Mouse (Mus musculus): ENCODE results near the gene Kctd8. TPM values are rescaled to one million over a fixed set of nuclear protein-coding genes. Genes with fewer than 3 reads are reported as not detected.
"Not testable (repeated sequence)": the region's sequence is repeated elsewhere in the genome, so short reads cannot be mapped to it uniquely, and the experiment has no call there.

The Kctd8 gene
- total RNA-seq (2022) = not detected

GRCm38 (mm10) chr5:69340919-69341801, at the start of gene Kctd8:
Kctd8 (minus strand) TSS chr5:69341679.
- no peak for DNase-seq (ENCODE audit: low spot score in 2 of 2)

GRCm38 (mm10) chr5:69379072-69379471, 37.6 kb upstream of the Kctd8 start:
- DNase-seq (ENCODE audit: low spot score in 2 of 2) = no peak

- no peak for DNase-seq (ENCODE audit: low spot score in 2 of 2)
Measured at GRCm38 (mm10) chr5:69350596-69350995, 9.1 kb upstream of the Kctd8 start.

- no peak for DNase-seq (ENCODE audit: low spot score in 2 of 2)
Measured at GRCm38 (mm10) chr5:69340102-69340918, 1.2 kb downstream of the Kctd8 start.

- no peak for DNase-seq (ENCODE audit: low spot score in 2 of 2)
Measured at GRCm38 (mm10) chr5:69339623-69339970, 1.9 kb downstream of the Kctd8 start.

GRCm38 (mm10) chr5:69338916-69339622, 2.4 kb downstream of the Kctd8 start:
- DNase-seq (ENCODE audit: low spot score in 2 of 2) = no peak

GRCm38 (mm10) chr5:69327561-69327960, 13.9 kb downstream of the Kctd8 start:
- DNase-seq (ENCODE audit: low spot score in 2 of 2) = no peak

DNA sequence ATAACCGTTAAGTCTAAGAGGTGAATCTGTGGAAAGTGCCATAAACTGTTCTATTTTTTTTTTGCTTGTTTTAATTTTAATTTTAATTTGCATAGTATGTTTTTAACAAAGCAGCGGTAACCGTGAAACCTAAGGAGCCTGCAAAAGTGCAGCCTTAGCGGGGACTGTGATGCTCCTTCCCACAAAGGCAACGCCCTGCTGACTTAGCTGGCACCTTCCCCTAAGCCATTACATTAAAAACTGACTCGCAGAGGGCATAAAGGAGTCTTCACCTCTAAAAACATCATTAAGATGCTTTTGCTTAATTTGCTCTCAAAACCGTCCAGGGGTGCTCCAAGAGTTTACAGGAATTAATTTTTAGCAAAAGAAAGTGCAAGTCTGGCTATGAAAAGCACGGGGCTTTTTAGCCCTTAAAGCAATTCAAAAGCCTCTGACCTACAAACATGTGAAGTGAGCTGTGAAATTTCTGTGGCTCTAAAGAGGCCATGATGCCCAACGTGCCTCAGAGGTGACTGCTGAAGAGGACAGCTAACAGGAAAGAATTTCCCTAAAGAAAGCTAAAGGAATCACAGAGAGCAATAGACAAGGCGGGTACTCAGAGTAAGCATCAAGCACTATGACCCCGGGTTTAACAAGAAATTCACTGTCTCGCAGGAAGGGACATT, 16.8 kb downstream of the Kctd8 start:
- no peak for DNase-seq (ENCODE audit: low spot score in 2 of 2)

DNA sequence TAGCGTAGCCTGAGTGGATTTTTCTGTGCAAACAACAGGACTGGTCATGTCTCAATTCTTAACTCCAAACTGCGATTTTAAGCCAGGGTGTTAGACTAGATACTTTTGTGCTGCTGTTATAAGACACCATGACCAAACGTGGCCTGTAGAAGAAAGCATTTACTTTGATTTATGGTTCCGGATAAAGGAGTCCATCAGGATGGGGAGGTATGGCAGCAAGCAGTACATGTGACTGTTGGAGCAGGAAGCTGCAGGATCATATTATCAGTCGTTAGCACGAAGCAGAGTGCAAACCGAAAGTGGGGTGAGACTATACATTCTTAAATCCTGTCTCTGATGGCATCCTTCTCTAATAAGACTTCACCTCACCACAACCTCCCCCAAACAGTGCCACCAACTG, 28.9 kb downstream of the Kctd8 start:
- no peak for DNase-seq (ENCODE audit: low spot score in 2 of 2)

- DNase-seq (ENCODE audit: low spot score in 2 of 2) = no peak
Measured at GRCm38 (mm10) chr5:69301665-69302064, 39.8 kb downstream of the Kctd8 start.

GRCm38 (mm10) chr5:69292353-69292752, 49.1 kb downstream of the Kctd8 start:
- DNase-seq (ENCODE audit: low spot score in 2 of 2) = no peak

GRCm38 (mm10) chr5:69284359-69284758, 57.1 kb downstream of the Kctd8 start:
- DNase-seq (ENCODE audit: low spot score in 2 of 2) = no peak

DNA sequence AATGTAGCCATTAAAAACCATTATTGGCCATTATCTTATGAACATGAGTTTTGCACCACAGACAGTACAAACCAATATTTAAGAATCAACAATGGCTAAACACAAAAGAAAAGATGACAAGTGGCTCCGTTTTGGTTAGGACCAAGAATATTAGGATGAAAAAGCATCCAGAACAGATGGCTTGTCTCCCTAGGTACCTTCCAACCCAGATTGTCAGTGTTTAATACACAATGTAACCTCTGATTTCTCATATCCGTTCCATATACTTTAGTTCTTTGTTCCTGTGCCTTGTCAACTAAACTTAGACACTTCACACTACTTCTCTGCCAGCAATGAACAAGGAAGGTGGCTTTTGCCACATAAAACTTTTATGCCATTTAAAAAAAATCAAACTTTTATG, 89.1 kb downstream of the Kctd8 start:
- no peak for DNase-seq (ENCODE audit: low spot score in 2 of 2)

DNA sequence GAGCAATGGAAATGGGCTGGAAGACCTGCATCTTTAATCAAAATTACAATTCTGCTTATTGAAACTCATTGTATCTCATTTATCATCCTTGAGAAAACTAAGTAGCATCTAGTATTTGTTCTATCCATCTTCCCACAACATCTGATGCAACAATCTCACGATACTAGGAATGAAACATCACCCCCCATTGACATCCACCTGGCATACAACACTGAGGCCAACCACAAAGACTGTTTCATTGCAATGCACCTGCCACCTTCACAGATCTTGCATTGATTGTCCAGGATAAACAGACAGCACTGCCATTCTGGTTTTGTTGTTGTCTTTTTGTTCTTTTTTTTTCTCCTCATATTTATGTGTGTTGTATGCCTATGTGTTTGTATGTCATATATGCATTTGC, 99.5 kb downstream of the Kctd8 start:
- no peak for DNase-seq (ENCODE audit: low spot score in 2 of 2)

DNA sequence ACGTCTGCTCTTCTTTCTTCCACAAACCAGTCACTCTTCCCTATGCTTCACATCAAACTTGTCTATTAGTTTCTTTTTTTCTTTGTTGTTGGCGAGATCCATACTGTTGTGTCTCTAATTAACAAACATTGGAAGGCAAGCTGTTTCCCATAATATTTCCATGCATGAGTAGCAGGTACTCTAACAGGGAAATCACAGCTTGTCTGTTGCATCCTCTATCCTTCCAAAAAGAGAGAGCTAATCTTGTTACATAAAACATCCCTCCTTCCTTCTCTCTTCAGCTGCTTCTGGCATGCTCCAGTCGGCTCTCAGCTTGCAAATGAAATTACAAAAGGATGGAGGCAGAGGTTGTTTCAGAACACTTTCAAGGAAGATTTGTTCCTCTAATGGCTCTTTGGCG, 107.9 kb downstream of the Kctd8 start:
- DNase-seq (ENCODE audit: low spot score in 2 of 2) = no peak

DNA sequence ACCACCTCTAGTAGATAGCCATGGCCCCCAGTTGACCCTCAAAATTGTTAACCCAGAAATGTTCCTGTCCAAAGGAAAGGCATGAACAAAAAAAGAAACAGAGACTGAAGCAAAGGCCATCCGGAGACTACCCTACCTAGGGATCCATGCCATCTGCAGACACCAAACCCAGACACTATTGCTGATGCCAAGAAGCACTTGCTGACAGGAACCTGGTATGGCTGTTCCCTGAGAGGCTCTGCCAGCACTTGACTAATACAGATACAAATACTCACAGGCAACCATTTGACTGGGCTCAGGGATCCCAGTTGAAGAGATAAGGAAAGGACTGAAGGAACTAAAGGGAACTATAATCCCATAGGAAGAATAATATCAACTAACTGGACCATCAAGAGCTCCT, 109.8 kb downstream of the Kctd8 start:
- DNase-seq (ENCODE audit: low spot score in 2 of 2) = not testable (repeated sequence)

GRCm38 (mm10) chr5:69227147-69227546, 114.3 kb downstream of the Kctd8 start:
- no peak for DNase-seq (ENCODE audit: low spot score in 2 of 2)

DNA sequence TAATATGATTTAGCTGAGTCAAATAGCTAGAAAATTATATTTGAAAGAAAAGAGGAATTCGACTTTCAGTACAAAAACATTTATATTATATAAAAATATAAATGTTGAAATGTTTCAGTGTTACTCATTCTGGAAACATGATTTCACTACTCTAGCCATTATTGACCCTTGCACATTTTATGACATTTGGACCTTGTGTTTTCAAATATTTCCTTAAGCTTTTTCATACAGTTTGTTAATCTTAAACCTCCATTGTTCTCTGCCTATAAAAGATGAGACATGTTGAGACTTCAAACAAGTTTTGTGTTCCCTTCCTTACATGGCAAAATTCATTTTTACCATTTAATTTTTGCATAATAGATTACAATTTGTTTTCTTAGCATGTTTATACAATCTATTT, 118.9 kb downstream of the Kctd8 start:
- DNase-seq (ENCODE audit: low spot score in 2 of 2) = no peak

DNA sequence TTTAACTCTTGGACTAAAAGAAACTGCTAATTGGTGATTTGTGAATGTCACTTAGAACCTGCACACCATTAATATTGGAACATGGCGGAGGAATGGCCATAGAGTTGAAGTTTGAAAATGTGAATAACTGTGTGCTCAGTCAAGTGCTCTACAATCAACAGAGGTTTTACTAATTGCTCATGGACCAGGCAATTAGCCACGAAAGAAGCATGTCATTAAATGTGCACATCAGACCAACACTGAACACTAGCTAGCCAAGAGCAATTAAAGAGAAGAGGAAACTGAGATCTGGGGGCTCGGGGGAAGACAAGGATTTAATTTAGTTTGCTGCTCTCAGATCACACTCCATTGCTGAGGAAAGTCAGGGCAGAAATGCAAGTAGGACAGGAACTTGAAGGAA, 126.3 kb downstream of the Kctd8 start:
- no peak for DNase-seq (ENCODE audit: low spot score in 2 of 2)

DNA sequence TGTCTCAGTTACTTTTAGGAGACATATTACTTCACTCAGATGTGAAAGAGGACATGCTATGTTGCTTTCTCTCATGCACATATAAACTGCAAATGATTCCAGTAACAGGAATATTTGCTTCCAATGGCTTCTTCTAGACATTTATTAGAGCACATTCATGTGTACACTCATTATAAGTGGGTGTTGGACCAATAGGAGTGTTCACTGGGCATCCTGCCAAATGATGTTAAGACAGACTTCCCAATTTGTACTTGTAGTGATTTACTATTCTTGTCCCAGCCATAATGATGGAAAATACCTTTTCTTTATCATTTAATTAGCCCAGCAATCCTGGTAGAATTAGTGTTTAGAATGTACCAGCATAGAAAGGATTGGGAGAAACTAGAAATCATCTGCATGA, 132.1 kb downstream of the Kctd8 start:
- no peak for DNase-seq (ENCODE audit: low spot score in 2 of 2)

- DNase-seq (ENCODE audit: low spot score in 2 of 2) = no peak
Measured at GRCm38 (mm10) chr5:69207713-69208112, 133.8 kb downstream of the Kctd8 start.

All from gastrocnemius, adult 8-10 months (tissue).